Mouse (Mus musculus): Measurements from ENCODE around the gene Rab33b. TPM values are rescaled to one million over a fixed set of nuclear protein-coding genes. Genes with fewer than 3 reads are reported as not detected.

Rab33b gene
- total and polyA plus RNA-seq, 2 experiments from 2014 or later = 31.8 to 32.4 TPM

GRCm38 (mm10) chr3:51493272-51493838 is 9.6 kb downstream of the Rab33b start:
- TF ChIP-seq CTCF (IDR thresholded peaks at IDR 0.05; ENCODE audit: low read depth) = no peak
- Histone ChIP-seq H3K4me2 (ENCODE audit: low read depth, low read length) (no peak overlapping the region), H3K36me3 (ENCODE audit: insufficient read depth, low read length) (peaks cover 10% of the 10 kb centered on the region; the same call in 1 of the 2 replicates), H3K9me3 (ENCODE audit: low read length) (no peaks in the 10 kb centered on the region), H3K4me1 (ENCODE audit: insufficient read depth, low read length) (no peaks in the 10 kb centered on the region), H3K27me3 (ENCODE audit: insufficient read depth, low read length) (no peaks in the 10 kb centered on the region), H3K4me3 (ENCODE audit: low read length) (no peak overlapping the region), H3K27ac (no peak overlapping the region), H3K9ac (replicated peaks; ENCODE audit: low read length) (no peak overlapping the region)
- WGBS = 87% methylated on average over 13 of the region's 13 CpGs
- DNase-seq (ENCODE audit: low spot score) (no peak), ATAC-seq (no peak)

- ATAC-seq = no peak
- Histone ChIP-seq H3K9ac (replicated peaks; ENCODE audit: low read length) (no peak overlapping the region), H3K9me3 (ENCODE audit: low read length) (no peaks in the 10 kb centered on the region), H3K27me3 (ENCODE audit: insufficient read depth, low read length) (no peaks in the 10 kb centered on the region), H3K4me2 (ENCODE audit: low read depth, low read length) (no peak overlapping the region), H3K4me1 (ENCODE audit: insufficient read depth, low read length) (no peaks in the 10 kb centered on the region), H3K27ac (no peak overlapping the region), H3K4me3 (ENCODE audit: low read length) (no peak overlapping the region), H3K36me3 (ENCODE audit: insufficient read depth, low read length) (peaks cover 10% of the 10 kb centered on the region; the same call in 1 of the 2 replicates)
- 67% methylated on average over 2 of the region's 2 CpGs for WGBS
- no peak for TF ChIP-seq CTCF (IDR thresholded peaks at IDR 0.05; ENCODE audit: low read depth)
- no peak for DNase-seq (ENCODE audit: low spot score)
Observed at GRCm38 (mm10) chr3:51494466-51494865, 10.7 kb downstream of the Rab33b start.

GRCm38 (mm10) chr3:51495646-51496045 is 11.9 kb downstream of the Rab33b start:
- Histone ChIP-seq H3K27me3 (ENCODE audit: insufficient read depth, low read length) (no peaks in the 10 kb centered on the region), H3K27ac (no peak overlapping the region), H3K4me3 (ENCODE audit: low read length) (no peak overlapping the region), H3K4me1 (ENCODE audit: insufficient read depth, low read length) (no peaks in the 10 kb centered on the region), H3K9me3 (ENCODE audit: low read length) (no peaks in the 10 kb centered on the region), H3K9ac (replicated peaks; ENCODE audit: low read length) (no peak overlapping the region), H3K36me3 (ENCODE audit: insufficient read depth, low read length) (peaks cover 10% of the 10 kb centered on the region; the same call in 1 of the 2 replicates), H3K4me2 (ENCODE audit: low read depth, low read length) (no peak overlapping the region)
- no peak for TF ChIP-seq CTCF (IDR thresholded peaks at IDR 0.05; ENCODE audit: low read depth)
- ATAC-seq = no peak
- WGBS = 96% methylated on average over 9 of the region's 9 CpGs
- no peak for DNase-seq (ENCODE audit: low spot score)

- ATAC-seq = no peak
- H3K27me3 ChIP-seq (ENCODE audit: insufficient read depth, low read length) = no peaks in the 10 kb centered on the region
- no peak for TF ChIP-seq CTCF (IDR thresholded peaks at IDR 0.05; ENCODE audit: low read depth)
Observed at GRCm38 (mm10) chr3:51497978-51498377, 14.3 kb downstream of the Rab33b start.

GRCm38 (mm10) chr3:51498659-51499058 is 14.9 kb downstream of the Rab33b start:
- Histone ChIP-seq H3K4me3 (ENCODE audit: low read length) (no peak overlapping the region), H3K4me2 (ENCODE audit: low read depth, low read length) (no peak overlapping the region), H3K9me3 (ENCODE audit: low read length) (no peaks in the 10 kb centered on the region), H3K27ac (no peak overlapping the region), H3K9ac (replicated peaks; ENCODE audit: low read length) (no peak overlapping the region), H3K27me3 (ENCODE audit: insufficient read depth, low read length) (no peaks in the 10 kb centered on the region), H3K4me1 (ENCODE audit: insufficient read depth, low read length) (no peaks in the 10 kb centered on the region), H3K36me3 (ENCODE audit: insufficient read depth, low read length) (peaks cover 5% of the 10 kb centered on the region; the same call in 1 of the 2 replicates)
- DNase-seq (ENCODE audit: low spot score) (no peak), ATAC-seq (no peak)
- 82% methylated on average over 5 of the region's 5 CpGs for WGBS
- no peak for TF ChIP-seq CTCF (IDR thresholded peaks at IDR 0.05; ENCODE audit: low read depth)

More at GRCm38 (mm10) chr3:51497978-51498377, 14.3 kb downstream of the Rab33b start:
- no peak for DNase-seq (ENCODE audit: low spot score)
- Histone ChIP-seq H3K9me3 (ENCODE audit: low read length) (no peaks in the 10 kb centered on the region), H3K4me1 (ENCODE audit: insufficient read depth, low read length) (no peaks in the 10 kb centered on the region), H3K27ac (no peak overlapping the region), H3K9ac (replicated peaks; ENCODE audit: low read length) (no peak overlapping the region), H3K4me2 (ENCODE audit: low read depth, low read length) (no peak overlapping the region), H3K4me3 (ENCODE audit: low read length) (no peak overlapping the region), H3K36me3 (ENCODE audit: insufficient read depth, low read length) (peaks cover 10% of the 10 kb centered on the region; the same call in 1 of the 2 replicates)
- WGBS = 91% methylated on average over 1 of the region's 1 CpGs

GRCm38 (mm10) chr3:51499876-51500275 is 16.2 kb downstream of the Rab33b start:
- Histone ChIP-seq H3K27ac (no peak overlapping the region), H3K4me2 (ENCODE audit: low read depth, low read length) (no peak overlapping the region), H3K27me3 (ENCODE audit: insufficient read depth, low read length) (no peaks in the 10 kb centered on the region), H3K4me3 (ENCODE audit: low read length) (no peak overlapping the region), H3K9me3 (ENCODE audit: low read length) (no peaks in the 10 kb centered on the region), H3K9ac (replicated peaks; ENCODE audit: low read length) (no peak overlapping the region), H3K4me1 (ENCODE audit: insufficient read depth, low read length) (no peaks in the 10 kb centered on the region), H3K36me3 (ENCODE audit: insufficient read depth, low read length) (no peaks in the 10 kb centered on the region)
- no peak for ATAC-seq
- no peak for DNase-seq (ENCODE audit: low spot score)
- no peak for TF ChIP-seq CTCF (IDR thresholded peaks at IDR 0.05; ENCODE audit: low read depth)
- 97% methylated on average over 4 of the region's 4 CpGs for WGBS

- no peak overlapping the region for H3K4me2 ChIP-seq (ENCODE audit: low read depth, low read length)
- 27% methylated on average over 11 of the region's 11 CpGs for WGBS
- DNase-seq (ENCODE audit: low spot score) (no peak), ATAC-seq (no peak)
- no peak overlapping the region for H3K27ac ChIP-seq
- no peaks in the 10 kb centered on the region for H3K27me3 ChIP-seq (ENCODE audit: insufficient read depth, low read length)
- H3K36me3 ChIP-seq (ENCODE audit: insufficient read depth, low read length) = no peaks in the 10 kb centered on the region
- no peaks in the 10 kb centered on the region for H3K9me3 ChIP-seq (ENCODE audit: low read length)
- no peak overlapping the region for H3K9ac ChIP-seq (replicated peaks; ENCODE audit: low read length)
- no peak overlapping the region for H3K4me3 ChIP-seq (ENCODE audit: low read length)
- TF ChIP-seq CTCF (IDR thresholded peaks at IDR 0.05; ENCODE audit: low read depth) = no peak
- no peaks in the 10 kb centered on the region for H3K4me1 ChIP-seq (ENCODE audit: insufficient read depth, low read length)
Observed at GRCm38 (mm10) chr3:51504385-51504952, 20.7 kb downstream of the Rab33b start.

All from hindbrain, postnatal 0 days (tissue).